Mouse (Mus musculus) liver, adult (tissue): ENCODE measurements around the gene Prdm9.
A peak's percentile ranks its signal among the peaks of the same experiment; 100 is the strongest.

Experiments used
- GATA4 ChIP-seq: IDR thresholded peaks from 2 replicates; pipeline ENCODE4 v1.6.1; 2014; ENCODE audit warnings: mild to moderate bottlenecking, low read length; ENCODE audit not compliant: insufficient replicate concordance

Prdm9 gene

DNA sequence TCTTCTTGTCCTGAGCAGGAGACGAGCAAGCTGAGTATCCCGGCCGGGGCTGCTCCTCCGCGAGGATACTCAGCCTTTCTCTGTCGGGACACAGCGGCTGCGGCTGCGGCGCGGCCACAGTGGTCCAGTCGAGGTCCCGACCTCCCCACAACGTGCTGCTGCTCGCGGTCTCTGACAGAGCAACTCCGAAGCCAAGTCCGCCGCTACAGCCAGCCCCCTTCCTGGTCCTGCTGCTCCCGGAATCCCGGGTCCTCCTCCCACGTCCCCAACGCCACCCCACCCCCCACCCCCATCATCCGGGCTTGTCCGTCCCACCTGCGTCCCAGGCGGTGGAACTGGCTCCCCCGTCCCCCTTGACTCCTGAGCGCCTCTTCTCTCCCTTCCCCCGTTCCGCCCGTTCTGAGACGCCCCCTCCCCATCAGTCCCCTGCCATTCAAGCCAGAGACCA, 27.7 kb downstream of the Prdm9 start:
- TF ChIP-seq GATA4 = no peak

GRCm38 (mm10) chr17:15535943-15536342, 28.2 kb downstream of the Prdm9 start:
- TF ChIP-seq GATA4 = no peak

- no peak for TF ChIP-seq GATA4
These were observed 28.9 kb downstream of the Prdm9 start for GRCm38 (mm10) chr17:15535162-15535800.

DNA sequence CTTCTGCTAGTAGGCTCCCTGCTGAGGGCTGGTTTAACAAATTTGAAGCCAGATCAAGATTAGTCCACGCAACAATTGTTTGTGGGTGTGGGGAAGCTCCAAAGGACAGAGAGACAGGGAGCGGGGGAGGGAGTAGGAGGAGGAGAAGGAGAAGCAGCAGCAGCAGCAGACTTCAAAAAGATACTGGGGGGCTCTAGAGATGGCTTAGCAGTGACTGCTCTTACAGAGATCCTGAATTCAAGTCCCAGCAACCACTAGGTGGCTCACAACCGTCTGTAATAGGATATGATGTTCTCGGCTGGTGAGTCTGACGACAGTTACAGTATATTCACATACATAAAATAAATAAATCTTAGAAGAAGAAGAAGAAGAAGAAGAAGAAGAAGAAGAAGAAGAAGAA, 34.0 kb downstream of the Prdm9 start:
- TF ChIP-seq GATA4 = no peak

DNA sequence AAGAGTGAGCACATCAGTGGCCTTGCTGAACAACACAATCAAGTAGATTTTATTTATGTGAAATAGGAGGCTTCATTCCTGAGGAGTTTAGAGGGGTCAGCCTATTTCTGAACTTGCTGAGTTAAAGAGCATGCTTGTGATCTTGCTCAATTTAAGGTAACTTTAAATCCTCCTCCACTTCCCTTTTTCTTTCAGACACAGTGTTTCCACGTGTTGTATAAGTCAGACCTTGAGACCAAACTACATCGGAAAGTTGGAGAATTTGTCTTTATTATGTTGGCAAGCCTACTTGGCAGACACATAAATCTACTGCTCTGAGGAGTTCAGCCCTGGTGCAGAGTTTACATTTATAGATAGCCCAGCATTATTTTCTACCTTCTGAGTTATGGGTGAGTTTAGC, 35.3 kb downstream of the Prdm9 start:
- no peak for TF ChIP-seq GATA4

GRCm38 (mm10) chr17:15527811-15528136, 36.4 kb downstream of the Prdm9 start:
- TF ChIP-seq GATA4 = no peak

DNA sequence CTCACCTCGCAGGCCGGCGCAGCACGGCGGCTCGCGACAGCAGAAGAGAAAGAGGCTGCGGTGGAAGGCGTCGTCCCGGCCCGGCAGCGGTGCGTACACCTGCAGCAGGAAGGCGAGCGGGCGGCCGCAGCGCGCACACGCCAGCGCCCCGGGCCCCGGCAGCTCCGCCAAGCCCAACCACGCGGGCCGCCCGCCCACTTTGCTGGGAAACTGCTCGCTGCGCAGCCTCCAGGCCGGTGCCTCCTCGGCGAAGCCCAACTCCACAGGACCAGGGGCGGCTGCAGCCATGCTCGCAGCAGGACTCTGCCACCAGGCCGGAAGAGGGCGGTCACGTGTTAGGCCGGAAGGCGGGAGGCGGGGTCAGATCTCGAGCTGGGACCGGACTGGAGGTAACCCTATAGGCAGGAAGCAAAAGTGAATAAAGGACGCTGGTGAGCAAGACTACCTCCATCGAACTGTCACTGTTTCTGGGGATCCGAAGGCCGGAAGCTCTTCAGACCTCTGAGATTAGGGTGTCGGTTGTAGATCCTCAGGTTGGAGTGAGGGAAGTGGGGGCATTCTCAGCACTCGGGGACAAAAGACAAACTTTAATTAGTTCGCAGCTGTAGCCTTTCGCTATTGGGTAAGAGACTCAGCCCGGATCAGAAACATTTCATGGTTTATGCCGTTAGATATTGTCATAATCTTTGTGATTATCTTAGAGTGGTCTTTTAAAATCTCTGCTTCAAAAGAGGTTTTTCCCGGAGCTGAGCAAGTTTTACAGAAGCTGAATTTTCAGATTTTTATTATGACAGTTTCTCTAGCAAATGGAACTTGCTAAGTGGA, 37.0 kb downstream of the Prdm9 start, which contains the start of gene Pdcd2:
Gene Pdcd2 (minus strand): TSS at position 316 of the 825 bp plus-strand sequence.
- TF ChIP-seq GATA4 = peak; percentile 34; the same call in 1 of the 2 replicates

- no peak for TF ChIP-seq GATA4
These were observed 37.9 kb downstream of the Prdm9 start for GRCm38 (mm10) chr17:15526304-15526703.

- TF ChIP-seq GATA4 = no peak
These were observed 45.4 kb downstream of the Prdm9 start for GRCm38 (mm10) chr17:15518766-15519165.

- TF ChIP-seq GATA4 = no peak
These were observed 46.0 kb downstream of the Prdm9 start for GRCm38 (mm10) chr17:15518186-15518585.

DNA sequence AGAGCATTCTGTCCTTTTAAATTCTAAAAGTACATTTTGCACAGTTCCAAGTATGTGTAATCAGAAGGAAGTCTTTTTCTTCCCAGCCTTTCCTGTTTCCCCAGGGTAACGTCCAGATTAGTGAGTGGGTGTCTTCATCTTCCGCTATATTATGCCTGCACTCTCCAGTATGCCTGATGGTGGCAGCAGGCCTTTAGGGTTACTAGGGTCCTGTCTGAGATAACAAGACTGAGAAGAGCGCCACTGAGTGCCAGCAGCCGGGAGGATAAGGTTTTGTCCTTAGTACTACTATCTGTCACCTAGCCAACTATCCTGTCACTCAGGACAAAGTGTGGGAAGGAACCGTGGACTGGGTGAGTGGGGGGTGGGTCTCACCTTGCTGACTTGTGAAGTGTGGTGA, 46.4 kb downstream of the Prdm9 start:
- peak; percentile 79; the same call in 1 of the 2 replicates for TF ChIP-seq GATA4

DNA sequence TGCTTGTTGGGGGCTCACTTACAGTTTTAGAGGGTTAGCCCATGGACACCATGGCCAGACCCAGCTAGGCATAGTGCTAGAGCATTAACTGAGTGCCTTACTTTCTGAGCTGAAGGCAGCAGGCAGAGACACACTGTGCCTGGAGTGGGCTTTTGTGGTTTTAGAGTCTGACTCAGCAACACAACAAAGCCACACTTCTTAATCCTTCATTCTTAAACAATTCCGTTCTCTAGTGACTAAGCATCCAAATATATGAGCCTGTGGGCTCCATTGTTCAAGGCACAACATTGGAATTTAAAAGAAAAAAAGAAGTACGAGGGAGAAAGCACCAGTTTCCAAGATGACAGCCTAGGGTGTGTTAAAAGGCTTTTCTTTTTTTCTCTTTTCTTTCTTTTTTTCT, 53.5 kb downstream of the Prdm9 start:
- TF ChIP-seq GATA4 = no peak

- TF ChIP-seq GATA4 = peak; percentile 61; the same call in 1 of the 2 replicates
These were observed 64.3 kb downstream of the Prdm9 start, which contains the start of the genes Psmb1 and Tbp for GRCm38 (mm10) chr17:15499656-15500394. Gene Psmb1, minus strand, starts transcription at chr17:15499751. Gene Tbp, plus strand, starts transcription at chr17:15499888.

- no peak for TF ChIP-seq GATA4
These were observed 65.4 kb downstream of the Prdm9 start for GRCm38 (mm10) chr17:15498753-15499113.

GRCm38 (mm10) chr17:15497882-15498752, 66.0 kb downstream of the Prdm9 start:
- no peak; the same call in 1 of the 2 replicates for TF ChIP-seq GATA4
